Mouse (Mus musculus) midbrain, embryonic 10.5 days (tissue): ENCODE results near the gene Ahdc1. TPM values are rescaled to one million over a fixed set of nuclear protein-coding genes. Genes with fewer than 3 reads are reported as not detected.

Experiments used
- DNase-seq: peaks from one replicate; pipeline ENCODE4 v3.0.0-alpha.2; 2017; ENCODE audit warnings: low spot score
- H3K27ac ChIP-seq: fragments of 300-500 bp; sonication (generic); replicated peaks from 2 replicates; pipeline ENCODE4 v1.5.1; 2016; ENCODE audit warnings: mild to moderate bottlenecking
- H3K27me3 ChIP-seq: fragments of 300-500 bp; sonication (generic); 2 replicates; pipeline ENCODE4 v1.6.1; 2016; ENCODE audit warnings: low read depth, mild to moderate bottlenecking; ENCODE audit not compliant: poor library complexity, severe bottlenecking
- H3K36me3 ChIP-seq: fragments of 300-500 bp; sonication (generic); 2 replicates; pipeline ENCODE4 v1.6.1; 2016; ENCODE audit warnings: mild to moderate bottlenecking, moderate library complexity
- H3K4me1 ChIP-seq: fragments of 300-500 bp; sonication (generic); 2 replicates; pipeline ENCODE4 v1.6.1; 2016
- H3K4me3 ChIP-seq: fragments of 300-500 bp; sonication (generic); 2 replicates; pipeline ENCODE4 v1.5.1; 2016; ENCODE audit warnings: mild to moderate bottlenecking, moderate library complexity
- H3K9me3 ChIP-seq: fragments of 300-500 bp; sonication (generic); replicated peaks from 2 replicates; pipeline ENCODE4 v1.6.1; 2016; ENCODE audit warnings: mild to moderate bottlenecking
- WGBS: fragments of 180-500 bp; shearing (Covaris S2); methylation state at CpG from one replicate; pipeline ENCODE4 v1.1.7; 2016; 5-methylcytosine and 5-hydroxymethylcytosine counted together
- polyA plus RNA-seq: library from polyadenylated mRNA; unstranded; fragments of >200 nt; fragmentation: Nextera tagmentation; extraction: Ambion mirVana; gene quantifications from 2 replicates; pipeline ENCODE4 v1.2.1, GENCODE M21; 2016

Ahdc1 gene
- polyA plus RNA-seq, 1 experiment from 2014 or later = 5.8 TPM

DNA sequence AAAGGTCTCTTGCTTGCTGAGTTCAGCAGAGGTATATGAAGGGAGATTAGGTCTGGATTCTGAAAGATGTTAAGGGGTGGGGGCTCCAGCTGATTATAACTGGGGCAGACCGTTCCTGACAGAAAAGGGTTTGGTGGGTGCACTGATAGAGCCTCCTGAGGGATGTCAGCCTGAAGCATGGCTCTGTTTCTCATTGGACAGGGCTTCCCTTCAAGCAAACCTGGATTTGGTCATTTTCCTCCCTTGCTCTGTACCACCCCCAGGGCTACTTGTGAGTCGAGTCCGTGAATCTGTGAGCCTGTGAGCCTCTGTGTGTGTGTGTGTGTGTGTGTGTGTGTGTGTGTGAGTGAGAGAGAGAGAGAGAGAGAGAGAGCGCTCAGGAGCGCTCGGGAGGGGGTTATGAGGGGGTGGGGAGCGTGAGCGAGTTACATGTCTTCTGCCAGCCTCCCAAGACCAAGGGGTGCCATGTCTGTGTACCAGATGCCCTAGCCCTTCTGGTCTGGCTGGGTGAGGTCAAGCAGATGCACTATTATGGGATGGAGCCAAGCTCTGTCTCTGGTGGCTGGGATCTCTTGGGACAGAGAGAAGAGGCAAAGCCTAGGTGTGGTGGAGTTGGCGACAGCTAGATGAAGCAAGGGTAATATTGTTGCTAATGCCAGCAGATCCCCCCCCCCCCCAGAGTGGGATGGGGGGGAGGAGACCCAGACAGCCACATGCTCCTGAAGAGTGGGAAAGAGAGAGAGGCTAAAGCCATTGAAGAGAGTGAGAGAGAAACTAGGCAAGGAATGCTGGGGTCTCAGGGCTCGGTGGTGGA lies 4.0 kb downstream of the Ahdc1 start:
- DNase-seq = no peak
- no peaks in the 10 kb centered on the region for H3K9me3 ChIP-seq
- H3K36me3 ChIP-seq = peaks cover 6% of the 10 kb centered on the region; the same call in 1 of the 2 replicates
- H3K4me3 ChIP-seq = peak overlapping the region; percentile 96
- peaks cover 11% of the 10 kb centered on the region for H3K27me3 ChIP-seq
- H3K27ac ChIP-seq = peak overlapping the region; percentile 46; the same call in 1 of the 2 replicates
- WGBS = 24% methylated on average over 10 of the region's 10 CpGs
- peaks cover 96% of the 10 kb centered on the region for H3K4me1 ChIP-seq

DNA sequence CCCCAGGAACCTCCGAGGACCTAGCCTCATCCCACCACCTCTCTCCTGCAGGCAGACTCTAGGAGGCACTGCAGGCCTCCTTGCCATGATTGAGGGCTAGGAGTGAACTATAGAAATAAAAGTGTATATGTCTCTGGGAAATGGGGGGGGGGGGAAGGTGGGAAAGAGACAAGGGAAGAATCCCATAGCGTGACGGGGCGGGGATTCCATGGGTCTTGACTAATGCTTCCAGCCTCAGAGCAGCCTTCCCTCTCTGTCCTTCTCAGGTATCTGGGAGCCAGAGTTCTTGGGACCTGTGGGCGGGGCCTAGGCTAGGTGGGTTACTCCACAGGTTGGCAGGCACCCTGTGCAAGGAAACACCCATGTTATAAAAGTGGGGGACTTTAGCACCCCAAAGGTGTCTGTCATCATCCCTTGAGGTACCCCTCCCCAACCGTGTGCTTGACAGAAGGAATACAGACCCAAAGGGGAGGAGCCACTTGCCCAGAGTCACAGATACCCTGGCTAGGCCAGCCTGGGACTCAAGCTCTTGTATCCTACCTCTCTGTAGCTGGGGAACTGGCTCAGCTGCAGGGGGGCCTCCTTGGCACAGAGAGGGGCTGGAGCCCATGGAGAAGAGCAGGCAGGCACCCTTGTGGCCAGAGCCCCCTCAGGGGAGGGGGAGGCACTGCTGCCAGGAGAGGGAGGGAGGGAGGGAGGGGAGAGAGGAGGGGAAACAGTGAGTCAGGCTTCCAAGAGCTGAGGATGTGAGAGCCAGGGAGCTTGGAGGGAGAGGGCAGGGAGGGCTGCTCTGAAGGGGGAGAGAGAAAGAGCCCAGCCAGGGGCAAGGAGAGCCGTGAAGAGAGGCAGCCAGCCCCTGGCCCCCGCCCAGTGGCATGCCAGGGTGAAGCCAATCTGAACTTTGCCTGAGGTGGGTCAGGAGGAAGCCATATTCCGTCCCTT lies 4.9 kb downstream of the Ahdc1 start:
- Histone ChIP-seq H3K4me1 (peaks cover 96% of the 10 kb centered on the region), H3K27ac (peak overlapping the region; percentile 71), H3K4me3 (peak overlapping the region; percentile 96), H3K9me3 (no peaks in the 10 kb centered on the region), H3K36me3 (peaks cover 6% of the 10 kb centered on the region; the same call in 1 of the 2 replicates), H3K27me3 (peaks cover 3% of the 10 kb centered on the region)
- WGBS = 30% methylated on average over 9 of the region's 9 CpGs
- DNase-seq = no peak

DNA sequence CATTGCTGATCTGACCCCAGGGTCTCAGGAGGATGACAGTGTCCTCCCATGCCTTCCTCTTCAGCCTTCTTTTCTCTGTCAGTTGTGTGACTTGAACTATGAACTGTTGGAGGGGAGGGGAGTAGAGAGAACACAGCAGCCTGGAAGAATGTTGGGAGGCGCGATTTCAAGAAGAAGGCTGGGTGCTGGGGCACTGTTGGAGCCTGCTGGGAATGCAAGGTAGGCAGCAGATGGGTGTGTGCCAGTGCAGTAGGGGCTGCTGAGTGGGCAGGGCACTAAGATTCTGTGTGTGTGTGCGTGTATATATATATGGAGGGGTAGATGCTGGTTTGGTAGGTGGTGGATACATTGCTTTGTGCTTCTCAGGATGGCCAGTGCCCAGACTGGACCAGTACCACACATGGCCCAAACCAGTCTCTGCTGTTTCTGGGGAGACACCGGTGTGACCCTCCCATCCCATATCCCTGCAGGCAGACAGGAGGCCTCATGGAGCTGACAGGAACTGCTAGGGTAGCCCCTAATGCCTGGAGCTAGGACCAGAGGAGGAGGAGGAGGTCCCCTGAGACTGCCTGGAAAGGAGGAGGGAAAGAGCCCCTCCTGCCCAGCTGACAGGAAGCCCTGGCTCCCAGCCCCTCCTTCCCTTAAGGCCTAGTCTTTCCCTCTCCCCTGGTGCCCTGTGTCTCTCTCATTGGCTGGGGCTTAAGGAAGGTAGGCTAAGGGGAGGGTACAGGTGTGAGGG lies 5.8 kb downstream of the Ahdc1 start:
- no peaks in the 10 kb centered on the region for H3K9me3 ChIP-seq
- H3K4me3 ChIP-seq = peak overlapping the region; percentile 96; the same call in 1 of the 2 replicates
- H3K27ac ChIP-seq = peak overlapping the region; percentile 71
- peaks cover 97% of the 10 kb centered on the region for H3K4me1 ChIP-seq
- peaks cover 6% of the 10 kb centered on the region; the same call in 1 of the 2 replicates for H3K36me3 ChIP-seq
- whole genome bisulfite sequencing = 42% methylated on average over 4 of the region's 4 CpGs
- H3K27me3 ChIP-seq = no peaks in the 10 kb centered on the region
- no peak for DNase-seq

DNA sequence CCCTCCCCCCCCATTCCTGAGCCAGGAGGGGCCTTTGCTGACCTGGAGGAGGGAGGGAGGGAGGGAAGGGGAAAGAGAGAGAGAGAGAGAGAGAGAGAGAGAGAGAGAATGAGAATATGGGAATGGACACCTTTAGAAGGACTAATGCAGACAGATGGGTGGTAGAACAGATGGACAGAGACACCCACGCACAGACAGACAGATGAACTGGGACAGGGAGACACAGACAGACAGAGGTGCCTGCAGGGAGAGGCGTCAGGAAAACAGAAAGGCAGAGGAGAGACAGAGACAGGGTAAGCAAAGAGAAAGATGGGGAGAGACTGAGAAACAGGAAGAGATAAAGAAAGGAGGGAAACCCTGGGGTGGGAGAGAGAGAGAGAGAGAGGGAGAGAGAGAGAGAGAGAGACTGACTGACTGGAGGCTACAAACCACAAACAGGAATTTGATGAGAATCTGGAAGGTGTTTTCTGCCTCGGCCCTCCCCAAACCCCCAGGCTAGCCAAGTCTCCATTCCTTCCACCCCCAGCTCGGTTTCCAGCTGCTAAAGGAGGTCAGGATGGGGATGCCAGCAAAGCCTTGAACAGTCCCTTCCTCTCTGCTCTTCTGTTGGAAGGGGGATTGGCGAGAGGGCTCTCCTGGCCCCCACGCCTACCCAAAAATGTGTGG lies 6.7 kb downstream of the Ahdc1 start:
- no peaks in the 10 kb centered on the region for H3K27me3 ChIP-seq
- H3K4me1 ChIP-seq = peaks cover 97% of the 10 kb centered on the region
- no peak for DNase-seq
- 0 out of 2 replicates have a peak overlapping the region, but pooled peaks have one; percentile 3 for H3K4me3 ChIP-seq
- H3K36me3 ChIP-seq = peaks cover 6% of the 10 kb centered on the region; the same call in 1 of the 2 replicates
- WGBS = 59% methylated on average over 6 of the region's 6 CpGs
- H3K9me3 ChIP-seq = no peaks in the 10 kb centered on the region
- peak overlapping the region; percentile 71 for H3K27ac ChIP-seq

DNA sequence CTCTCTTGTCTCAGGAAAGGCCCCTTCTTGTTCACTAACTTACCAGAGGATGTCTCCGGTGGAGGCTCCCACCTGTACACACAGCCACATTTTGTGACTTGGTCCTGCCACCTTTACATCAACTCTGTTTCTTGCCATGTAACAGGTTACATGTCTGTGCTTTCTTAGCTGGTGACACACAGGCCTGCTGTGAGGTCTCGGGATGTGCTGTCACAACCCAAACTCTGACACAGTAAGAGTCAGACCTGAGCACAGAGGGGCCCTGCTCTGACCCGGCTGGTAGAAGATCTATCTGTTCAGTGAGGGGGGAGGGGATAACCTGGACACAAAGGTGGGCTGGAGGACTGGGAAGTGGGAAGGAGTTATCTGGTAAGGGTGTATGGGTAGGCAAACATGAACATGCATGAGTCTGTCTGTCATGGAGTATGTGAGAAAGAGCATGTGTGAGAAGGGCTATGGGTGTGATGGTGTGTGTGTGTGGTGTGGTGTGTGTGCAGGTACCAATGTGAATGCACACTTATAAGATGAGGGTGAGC lies 7.3 kb downstream of the Ahdc1 start:
- WGBS = 80% methylated on average over 3 of the region's 3 CpGs
- DNase-seq = no peak
- peaks cover 6% of the 10 kb centered on the region; the same call in 1 of the 2 replicates for H3K36me3 ChIP-seq
- H3K27me3 ChIP-seq = no peaks in the 10 kb centered on the region
- H3K27ac ChIP-seq = no peak overlapping the region
- no peaks in the 10 kb centered on the region for H3K9me3 ChIP-seq
- no peak overlapping the region for H3K4me3 ChIP-seq
- peaks cover 97% of the 10 kb centered on the region for H3K4me1 ChIP-seq

DNA sequence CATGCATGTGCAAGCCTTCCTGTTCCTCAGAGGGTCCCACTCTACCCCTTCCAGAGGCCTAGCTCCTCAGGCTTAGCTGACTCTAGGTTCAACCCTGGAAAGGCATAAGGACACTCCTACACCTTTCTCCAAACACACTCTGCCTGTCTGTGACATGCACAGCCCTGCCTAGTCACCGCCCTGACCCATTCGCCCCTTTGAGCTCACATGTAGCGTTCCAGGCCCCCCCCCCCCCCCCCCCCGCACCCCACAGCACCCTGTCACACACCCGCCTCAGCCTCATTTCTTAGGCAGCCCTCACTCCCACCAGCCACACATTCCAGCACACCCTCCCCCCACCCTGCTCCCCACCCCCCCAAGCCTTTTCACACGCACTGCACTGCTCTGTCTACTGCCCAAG lies 9.7 kb downstream of the Ahdc1 start:
- peak overlapping the region; percentile 87 for H3K27ac ChIP-seq
- peaks cover 97% of the 10 kb centered on the region for H3K4me1 ChIP-seq
- H3K9me3 ChIP-seq = no peaks in the 10 kb centered on the region
- H3K27me3 ChIP-seq = 0 out of 2 replicates have a peak, but pooled peaks cover 5% of the 10 kb centered on the region
- peak overlapping the region; percentile 44 for H3K4me3 ChIP-seq
- WGBS = 18% methylated on average over 5 of the region's 6 CpGs
- DNase-seq = no peak
- H3K36me3 ChIP-seq = peaks cover 6% of the 10 kb centered on the region; the same call in 1 of the 2 replicates

DNA sequence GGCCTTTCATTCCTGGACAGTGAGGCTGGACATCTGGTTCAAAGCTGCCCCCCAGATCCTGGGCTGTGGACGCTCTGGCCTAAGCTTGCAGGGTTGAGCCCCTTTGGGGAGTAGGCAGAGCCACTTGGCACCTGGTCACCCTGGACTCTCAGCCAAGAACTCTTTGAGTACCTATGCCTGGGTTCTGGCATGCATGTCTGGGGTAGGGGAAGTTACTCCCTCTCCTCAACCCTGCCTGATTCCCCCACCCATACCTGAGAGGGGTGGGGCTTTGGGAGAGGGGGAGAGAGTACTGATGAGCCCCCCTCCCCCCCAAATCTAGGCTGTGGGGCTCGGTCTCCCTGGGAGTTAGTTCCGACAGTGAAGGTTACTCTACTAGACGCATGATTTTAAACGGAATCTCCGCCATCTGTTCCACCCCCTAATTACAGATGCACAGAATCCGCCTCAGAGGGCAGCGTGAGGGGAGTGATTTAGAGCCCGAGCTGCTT lies 10.2 kb downstream of the Ahdc1 start:
- WGBS = 3% methylated on average over 9 of the region's 9 CpGs
- peak overlapping the region; percentile 87 for H3K27ac ChIP-seq
- H3K9me3 ChIP-seq = no peaks in the 10 kb centered on the region
- peaks cover 97% of the 10 kb centered on the region for H3K4me1 ChIP-seq
- peaks cover 6% of the 10 kb centered on the region; the same call in 1 of the 2 replicates for H3K36me3 ChIP-seq
- peak; percentile 49 for DNase-seq
- H3K27me3 ChIP-seq = 0 out of 2 replicates have a peak, but pooled peaks cover 5% of the 10 kb centered on the region
- H3K4me3 ChIP-seq = peak overlapping the region; percentile 44

DNA sequence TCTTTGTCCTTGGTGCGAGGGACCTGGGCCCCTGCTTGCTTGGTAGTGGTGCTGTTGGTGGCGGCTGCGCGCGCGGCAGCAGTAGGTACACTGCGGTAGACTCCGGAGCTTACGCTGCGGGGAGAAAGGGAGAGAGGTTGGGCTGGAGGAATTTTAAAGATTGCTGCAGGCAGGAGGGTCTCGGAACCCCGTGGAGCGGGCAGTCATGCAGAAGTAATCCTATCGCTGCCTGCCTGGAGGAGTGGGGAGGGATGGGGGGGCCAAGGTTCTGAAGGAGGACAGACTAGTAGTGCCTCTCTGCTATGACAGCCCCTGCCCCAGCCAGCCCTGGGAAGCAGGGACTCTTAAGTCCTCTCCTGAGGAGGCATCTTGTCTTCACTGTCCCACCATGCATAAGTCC lies 11.2 kb downstream of the Ahdc1 start:
- Histone ChIP-seq H3K27me3 (0 out of 2 replicates have a peak, but pooled peaks cover 5% of the 10 kb centered on the region), H3K36me3 (peaks cover 6% of the 10 kb centered on the region; the same call in 1 of the 2 replicates), H3K9me3 (no peaks in the 10 kb centered on the region), H3K4me3 (peak overlapping the region; percentile 44), H3K27ac (peak overlapping the region; percentile 87), H3K4me1 (peaks cover 97% of the 10 kb centered on the region)
- WGBS = 5% methylated on average over 14 of the region's 14 CpGs
- DNase-seq = peak; percentile 70

DNA sequence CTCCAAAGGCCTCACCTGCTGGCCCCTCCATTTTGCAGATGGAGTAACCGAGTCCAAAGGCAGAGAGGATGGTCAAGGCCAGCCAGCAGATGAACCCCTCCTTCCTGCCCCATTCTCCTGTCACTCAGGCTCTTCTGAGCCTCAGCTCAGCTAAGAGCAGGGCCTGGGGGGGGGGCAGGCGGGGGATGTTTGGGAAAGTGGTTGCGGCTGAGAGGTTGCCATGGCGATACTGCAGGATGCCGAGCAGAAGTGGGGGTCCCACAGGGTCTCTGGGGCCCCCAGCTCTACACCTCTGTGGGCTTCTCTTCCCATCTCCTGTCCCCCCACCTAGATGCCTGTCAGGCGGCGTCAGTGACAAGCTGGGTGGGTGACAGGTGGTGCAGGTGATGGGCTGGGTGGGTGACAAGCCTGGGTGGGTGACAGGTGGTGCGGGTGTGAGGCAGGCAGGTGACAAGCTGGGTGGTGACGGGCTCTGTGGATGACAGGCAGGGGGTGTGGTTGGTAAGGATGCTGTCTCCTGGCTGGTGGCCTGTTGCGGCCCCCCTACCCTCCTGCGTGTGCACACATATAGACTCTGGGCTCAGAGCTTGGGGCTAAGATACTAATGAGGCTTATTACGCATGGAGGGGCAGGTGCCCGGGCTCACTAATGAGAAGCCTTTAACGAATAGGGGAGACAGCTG lies 12.0 kb downstream of the Ahdc1 start:
- 42% methylated on average over 14 of the region's 14 CpGs for WGBS
- Histone ChIP-seq H3K36me3 (peaks cover 8% of the 10 kb centered on the region; the same call in 1 of the 2 replicates), H3K27me3 (0 out of 2 replicates have a peak, but pooled peaks cover 5% of the 10 kb centered on the region), H3K27ac (peak overlapping the region; percentile 87), H3K4me1 (peaks cover 97% of the 10 kb centered on the region), H3K9me3 (no peaks in the 10 kb centered on the region), H3K4me3 (peak overlapping the region; percentile 44)
- peak; percentile 80 for DNase-seq

DNA sequence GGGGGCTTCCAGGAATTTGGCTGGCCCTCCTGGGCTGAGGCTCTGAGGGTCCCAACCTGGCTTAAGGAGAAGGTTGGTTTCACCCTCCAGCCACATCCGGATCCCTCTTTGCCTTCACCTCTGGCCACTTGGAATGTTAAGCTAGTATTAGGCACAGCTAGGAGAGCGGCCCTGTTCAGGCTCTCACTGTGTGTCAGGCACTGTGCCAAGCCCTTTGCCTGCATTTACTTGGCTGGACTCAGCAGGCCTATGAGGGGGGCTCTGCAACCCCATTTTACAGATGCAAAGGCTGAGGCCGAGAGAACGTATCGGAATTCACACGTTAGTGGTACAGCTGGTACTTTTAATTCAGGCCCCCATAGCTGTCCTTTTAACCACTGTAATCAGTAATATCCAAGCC lies 12.6 kb downstream of the Ahdc1 start:
- peak overlapping the region; percentile 87 for H3K27ac ChIP-seq
- WGBS = 79% methylated on average over 6 of the region's 6 CpGs

More for the DNA sequence above, 12.6 kb downstream of the Ahdc1 start:
- H3K4me1 ChIP-seq = peaks cover 97% of the 10 kb centered on the region
- no peaks in the 10 kb centered on the region for H3K9me3 ChIP-seq
- DNase-seq = no peak
- no peak overlapping the region for H3K4me3 ChIP-seq
- 0 out of 2 replicates have a peak, but pooled peaks cover 5% of the 10 kb centered on the region for H3K27me3 ChIP-seq
- H3K36me3 ChIP-seq = peaks cover 12% of the 10 kb centered on the region; the same call in 1 of the 2 replicates
